Mouse (Mus musculus): ENCODE data around the gene Cyp3a13. TPM values are rescaled to one million over a fixed set of nuclear protein-coding genes. Genes with fewer than 3 reads are reported as not detected.

The Cyp3a13 gene
- total RNA-seq (2023), result not detected in 2 replicates

DNA sequence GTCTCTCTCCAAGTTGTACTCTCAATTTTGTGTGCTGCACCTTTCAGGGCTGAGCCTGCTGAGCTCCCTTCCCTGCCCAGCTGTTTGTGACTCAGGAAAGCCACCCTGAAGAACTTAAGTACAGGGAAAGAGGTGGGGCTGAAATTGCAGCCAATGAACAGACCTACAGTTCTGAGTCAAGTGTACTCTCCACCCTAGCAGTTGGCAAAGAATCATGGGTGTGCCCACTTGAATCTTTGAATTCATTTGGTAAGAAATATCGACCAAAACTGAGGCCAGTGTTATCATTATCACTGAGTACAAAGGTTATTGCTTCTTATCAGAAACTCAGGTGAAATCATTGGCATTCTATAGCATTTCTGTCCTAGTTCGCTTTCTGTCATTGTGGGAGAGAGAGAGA lies at the start of gene Cyp3a13:
Cyp3a13 (minus strand) TSS at position 88 of the 400 bp plus-strand sequence.

DNA sequence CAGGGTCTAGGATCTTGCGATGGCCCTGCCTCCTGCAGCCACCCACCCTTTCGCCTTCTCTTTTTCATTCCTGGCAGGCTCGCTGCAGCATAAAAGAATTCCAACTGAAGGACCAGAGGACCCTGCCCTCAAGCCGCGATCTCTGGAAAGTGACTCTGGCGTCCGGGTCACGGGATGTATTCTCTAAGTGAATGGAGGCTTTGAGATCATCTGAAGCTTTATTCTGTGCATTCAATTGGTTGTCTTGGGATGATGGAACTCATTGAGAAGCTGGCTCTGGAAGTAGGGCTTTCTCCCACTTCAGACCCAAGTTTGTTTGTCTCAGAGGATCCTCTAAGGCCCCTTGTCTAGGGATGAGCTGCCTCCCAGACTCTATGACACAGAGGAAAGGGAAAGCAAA lies 41.5 kb upstream of the Cyp3a13 start, which contains the start of gene Gjc3:
Gjc3 (minus strand) TSS at position 154 of the 400 bp plus-strand sequence.

GRCm38 (mm10) chr5:137871644-137872380 lies 49.6 kb downstream of the Cyp3a13 start, which contains the start of gene Pilrb2:
Gene Pilrb2, minus strand, starts transcription at chr5:137871815.

GRCm38 (mm10) chr5:137857960-137858710 lies 63.3 kb downstream of the Cyp3a13 start, which contains the start of gene Pilrb1:
Gene Pilrb1, minus strand, starts transcription at chr5:137858106.

Other genes with a start within 250 kb of the Cyp3a13 start
- 16.4 and 17.0 TPM in 2 replicates for gene Agfg2, start 236.9 kb downstream of the Cyp3a13 start, total RNA-seq (2023)
- 0.50 and 0.54 TPM in 2 replicates for gene Nyap1, start 180.0 kb downstream of the Cyp3a13 start, total RNA-seq (2023)
- 272 and 329 TPM in 2 replicates for gene Tsc22d4, start 175.9 kb downstream of the Cyp3a13 start, total RNA-seq (2023)
- gene Ppp1r35, start 142.8 kb downstream of the Cyp3a13 start, total RNA-seq (2023), result 24.4 and 30.5 TPM in 2 replicates
- 29.5 and 33.3 TPM in 2 replicates for gene Mepce, start 134.0 kb downstream of the Cyp3a13 start, total RNA-seq (2023)
- gene Zcwpw1, start 133.8 kb downstream of the Cyp3a13 start, total RNA-seq (2023), result 2.2 and 2.4 TPM in 2 replicates
- gene Pilra, start 85.3 kb downstream of the Cyp3a13 start, total RNA-seq (2023), result 535 and 567 TPM in 2 replicates
- 309 and 327 TPM in 2 replicates for gene Pilrb1, start 63.5 kb downstream of the Cyp3a13 start, total RNA-seq (2023)
- 426 and 429 TPM in 2 replicates for gene Pilrb2, start 49.8 kb downstream of the Cyp3a13 start, total RNA-seq (2023)
- gene Gjc3, start 41.5 kb upstream of the Cyp3a13 start, total RNA-seq (2023), result not detected in 2 replicates
- 0.88 and 0.92 TPM in 2 replicates for gene Azgp1, start 59.9 kb upstream of the Cyp3a13 start, total RNA-seq (2023)
- gene Smok3a, start 99.6 kb upstream of the Cyp3a13 start, total RNA-seq (2023), result not detected in 2 replicates
- not detected in 2 replicates for gene Smok3b, start 99.8 kb upstream of the Cyp3a13 start, total RNA-seq (2023)
- gene Smok3c, start 131.6 kb upstream of the Cyp3a13 start, total RNA-seq (2023), result not detected in 2 replicates
- gene Zkscan1, start 163.5 kb upstream of the Cyp3a13 start, total RNA-seq (2023), result 8.6 and 9.6 TPM in 2 replicates
- gene Zscan21, start 195.3 kb upstream of the Cyp3a13 start, total RNA-seq (2023), result 4.9 and 5.4 TPM in 2 replicates
- gene Zfp113, start 234.1 kb upstream of the Cyp3a13 start, total RNA-seq (2023), result 0.98 and 1.2 TPM in 2 replicates
- 31.1 and 37.3 TPM in 2 replicates for gene Cops6, start 239.5 kb upstream of the Cyp3a13 start, total RNA-seq (2023)